Mouse (Mus musculus): Measurements from ENCODE around the gene Nt5dc3. TPM values are rescaled to one million over a fixed set of nuclear protein-coding genes. Genes with fewer than 3 reads are reported as not detected.

Nt5dc3 gene
- polyA plus RNA-seq, 1 experiment, result 8.8 TPM

DNA sequence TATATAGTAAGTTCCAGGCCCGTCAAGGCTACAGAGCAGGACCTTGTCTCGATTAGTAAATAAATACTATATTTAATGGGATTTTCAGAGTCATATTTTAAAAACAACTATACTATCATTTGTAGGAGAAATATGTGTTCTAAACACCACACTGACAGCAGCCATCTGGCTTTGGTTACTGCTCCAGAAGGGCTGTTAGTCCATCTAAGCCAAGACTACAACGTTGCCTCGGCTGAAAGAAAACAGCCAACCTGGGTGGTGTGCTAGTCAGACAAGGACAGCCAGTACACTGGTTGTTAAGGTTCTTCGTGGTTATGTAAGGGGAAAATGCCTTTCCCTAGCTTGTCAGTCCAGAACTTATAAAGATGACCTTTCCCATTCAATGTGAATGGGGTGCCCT is 63.9 kb downstream of the Nt5dc3 start:
- no peaks in the 10 kb centered on the region for H3K9me3 ChIP-seq (replicated peaks; ENCODE audit: control insufficient read depth, insufficient read depth, low read length, poor library complexity, severe bottlenecking)
- H3K9ac ChIP-seq (ENCODE audit: low read depth, poor library complexity, severe bottlenecking), result no peak overlapping the region
- H3K27ac ChIP-seq (ENCODE audit: insufficient read depth, low read length), result no peak overlapping the region
- no peak overlapping the region for H3K4me3 ChIP-seq (ENCODE audit: low read depth, low read length)
- H3K4me1 ChIP-seq (ENCODE audit: control insufficient read depth, insufficient read depth, low read length), result no peaks in the 10 kb centered on the region
- no peaks in the 10 kb centered on the region for H3K27me3 ChIP-seq (ENCODE audit: control insufficient read depth, insufficient read depth, low read length, poor library complexity, severe bottlenecking)
- no peaks in the 10 kb centered on the region for H3K36me3 ChIP-seq (ENCODE audit: control insufficient read depth, insufficient read depth, low read length, poor library complexity, severe bottlenecking)
- TF ChIP-seq POLR2A (IDR thresholded peaks at IDR 0.05; ENCODE audit: insufficient read depth, low read length) (no peak), EP300 (IDR thresholded peaks at IDR 0.05; ENCODE audit: insufficient read depth, low read depth, low read length) (no peak), CTCF (IDR thresholded peaks at IDR 0.05; ENCODE audit: low read depth, low read length) (no peak)

DNA sequence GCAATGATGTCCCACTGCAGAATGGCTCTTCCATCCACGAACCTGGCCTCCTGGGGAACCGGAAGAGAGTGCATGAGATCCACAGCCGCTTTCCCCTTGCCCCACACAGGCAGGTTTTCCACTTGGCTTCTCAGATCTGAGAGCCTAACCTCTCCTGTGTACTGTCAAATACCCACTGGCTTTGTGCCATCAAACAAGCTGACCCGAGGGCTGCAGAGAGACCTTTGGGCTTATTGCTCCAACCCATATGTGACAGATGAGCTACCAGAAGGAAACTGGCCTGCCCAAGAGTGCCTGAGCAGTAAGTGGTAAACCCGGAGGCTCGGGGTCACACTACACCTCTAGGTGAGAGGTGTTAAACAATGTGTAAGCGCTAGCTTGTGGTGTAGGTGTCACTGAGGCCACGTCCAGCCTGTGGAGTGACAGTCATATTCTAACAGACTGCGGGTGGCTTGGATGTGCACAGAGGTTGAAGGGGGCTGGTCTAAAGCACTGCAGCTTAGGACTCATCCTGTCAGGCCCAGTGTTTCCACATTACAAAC is 68.2 kb downstream of the Nt5dc3 start:
- TF ChIP-seq EP300 (IDR thresholded peaks at IDR 0.05; ENCODE audit: insufficient read depth, low read depth, low read length) (no peak), CTCF (IDR thresholded peaks at IDR 0.05; ENCODE audit: low read depth, low read length) (no peak), POLR2A (IDR thresholded peaks at IDR 0.05; ENCODE audit: insufficient read depth, low read length) (no peak)
- Histone ChIP-seq H3K27ac (ENCODE audit: insufficient read depth, low read length) (no peak overlapping the region), H3K9me3 (replicated peaks; ENCODE audit: control insufficient read depth, insufficient read depth, low read length, poor library complexity, severe bottlenecking) (no peaks in the 10 kb centered on the region), H3K9ac (ENCODE audit: low read depth, poor library complexity, severe bottlenecking) (no peak overlapping the region), H3K27me3 (ENCODE audit: control insufficient read depth, insufficient read depth, low read length, poor library complexity, severe bottlenecking) (no peaks in the 10 kb centered on the region), H3K36me3 (ENCODE audit: control insufficient read depth, insufficient read depth, low read length, poor library complexity, severe bottlenecking) (no peaks in the 10 kb centered on the region), H3K4me1 (ENCODE audit: control insufficient read depth, insufficient read depth, low read length) (no peaks in the 10 kb centered on the region), H3K4me3 (ENCODE audit: low read depth, low read length) (no peak overlapping the region)

DNA sequence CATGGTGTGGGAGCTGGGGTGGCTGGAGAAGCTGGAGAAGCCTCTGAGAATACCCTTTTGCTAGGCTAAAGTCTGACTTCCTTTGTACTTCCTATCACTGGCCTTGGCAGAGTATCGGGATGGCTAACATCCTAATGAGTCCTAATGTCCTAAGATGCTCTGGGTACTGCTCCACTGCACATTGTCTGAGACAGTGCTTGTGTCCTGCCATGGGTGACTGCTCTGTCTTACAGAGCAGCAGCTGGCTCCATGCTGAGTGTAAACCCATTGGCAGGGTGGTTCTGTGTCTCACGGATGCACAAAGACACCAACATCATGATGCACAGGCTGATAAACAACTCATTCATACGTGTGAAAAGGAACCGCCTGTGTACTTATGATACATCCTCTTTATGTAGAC is 70.3 kb downstream of the Nt5dc3 start:
- no peaks in the 10 kb centered on the region for H3K9me3 ChIP-seq (replicated peaks; ENCODE audit: control insufficient read depth, insufficient read depth, low read length, poor library complexity, severe bottlenecking)
- no peak overlapping the region for H3K27ac ChIP-seq (ENCODE audit: insufficient read depth, low read length)
- no peaks in the 10 kb centered on the region for H3K27me3 ChIP-seq (ENCODE audit: control insufficient read depth, insufficient read depth, low read length, poor library complexity, severe bottlenecking)
- no peak overlapping the region for H3K9ac ChIP-seq (ENCODE audit: low read depth, poor library complexity, severe bottlenecking)
- no peak for TF ChIP-seq EP300 (IDR thresholded peaks at IDR 0.05; ENCODE audit: insufficient read depth, low read depth, low read length)
- no peak for TF ChIP-seq POLR2A (IDR thresholded peaks at IDR 0.05; ENCODE audit: insufficient read depth, low read length)
- TF ChIP-seq CTCF (IDR thresholded peaks at IDR 0.05; ENCODE audit: low read depth, low read length), result no peak
- no peaks in the 10 kb centered on the region for H3K36me3 ChIP-seq (ENCODE audit: control insufficient read depth, insufficient read depth, low read length, poor library complexity, severe bottlenecking)
- no peaks in the 10 kb centered on the region for H3K4me1 ChIP-seq (ENCODE audit: control insufficient read depth, insufficient read depth, low read length)
- no peak overlapping the region for H3K4me3 ChIP-seq (ENCODE audit: low read depth, low read length)

DNA sequence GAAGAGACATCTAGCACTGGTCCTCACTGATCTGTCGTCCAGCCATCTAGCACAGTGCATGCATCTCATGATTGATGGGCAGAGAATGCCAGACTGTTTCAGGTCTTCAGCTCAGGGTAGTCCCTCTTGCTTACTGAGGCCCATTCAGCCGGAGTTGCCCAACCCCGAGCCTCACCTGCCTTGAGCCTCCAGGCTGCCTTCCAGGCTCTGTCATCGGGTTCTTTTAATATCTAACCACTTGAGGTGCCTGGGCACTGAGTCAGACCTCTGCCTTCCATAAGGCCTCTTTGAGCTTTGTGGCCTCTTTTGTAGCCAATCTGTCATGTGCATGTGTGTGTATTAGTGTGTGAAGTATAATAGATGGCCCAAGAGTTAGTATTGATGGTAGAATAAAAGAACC is 70.7 kb downstream of the Nt5dc3 start:
- H3K9ac ChIP-seq (ENCODE audit: low read depth, poor library complexity, severe bottlenecking), result no peak overlapping the region
- TF ChIP-seq CTCF (IDR thresholded peaks at IDR 0.05; ENCODE audit: low read depth, low read length) (no peak), POLR2A (IDR thresholded peaks at IDR 0.05; ENCODE audit: insufficient read depth, low read length) (no peak), EP300 (IDR thresholded peaks at IDR 0.05; ENCODE audit: insufficient read depth, low read depth, low read length) (no peak)
- no peaks in the 10 kb centered on the region for H3K4me1 ChIP-seq (ENCODE audit: control insufficient read depth, insufficient read depth, low read length)
- no peak overlapping the region for H3K4me3 ChIP-seq (ENCODE audit: low read depth, low read length)
- no peak overlapping the region for H3K27ac ChIP-seq (ENCODE audit: insufficient read depth, low read length)
- no peaks in the 10 kb centered on the region for H3K9me3 ChIP-seq (replicated peaks; ENCODE audit: control insufficient read depth, insufficient read depth, low read length, poor library complexity, severe bottlenecking)
- H3K36me3 ChIP-seq (ENCODE audit: control insufficient read depth, insufficient read depth, low read length, poor library complexity, severe bottlenecking), result no peaks in the 10 kb centered on the region
- H3K27me3 ChIP-seq (ENCODE audit: control insufficient read depth, insufficient read depth, low read length, poor library complexity, severe bottlenecking), result no peaks in the 10 kb centered on the region

DNA sequence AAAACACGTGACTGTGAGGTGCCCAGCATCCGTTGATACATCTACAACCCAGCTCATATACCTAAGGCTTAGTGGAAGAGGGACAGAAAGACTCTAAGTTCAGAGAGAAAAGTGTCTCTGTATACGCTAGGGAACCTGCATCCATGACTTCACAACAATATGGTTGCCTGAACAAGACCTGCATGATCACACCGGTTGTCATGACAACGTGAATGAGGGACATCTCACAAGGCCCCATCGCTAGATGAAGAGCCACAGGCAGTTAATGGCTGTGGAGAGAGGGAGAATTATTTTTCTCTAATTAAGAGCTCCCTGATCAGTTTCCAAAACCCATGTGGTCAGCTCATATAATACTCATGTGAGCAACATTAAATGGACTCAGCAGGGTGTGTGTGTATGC is 73.4 kb downstream of the Nt5dc3 start:
- no peaks in the 10 kb centered on the region for H3K27me3 ChIP-seq (ENCODE audit: control insufficient read depth, insufficient read depth, low read length, poor library complexity, severe bottlenecking)
- TF ChIP-seq EP300 (IDR thresholded peaks at IDR 0.05; ENCODE audit: insufficient read depth, low read depth, low read length) (no peak), CTCF (IDR thresholded peaks at IDR 0.05; ENCODE audit: low read depth, low read length) (no peak), POLR2A (IDR thresholded peaks at IDR 0.05; ENCODE audit: insufficient read depth, low read length) (no peak)

DNA sequence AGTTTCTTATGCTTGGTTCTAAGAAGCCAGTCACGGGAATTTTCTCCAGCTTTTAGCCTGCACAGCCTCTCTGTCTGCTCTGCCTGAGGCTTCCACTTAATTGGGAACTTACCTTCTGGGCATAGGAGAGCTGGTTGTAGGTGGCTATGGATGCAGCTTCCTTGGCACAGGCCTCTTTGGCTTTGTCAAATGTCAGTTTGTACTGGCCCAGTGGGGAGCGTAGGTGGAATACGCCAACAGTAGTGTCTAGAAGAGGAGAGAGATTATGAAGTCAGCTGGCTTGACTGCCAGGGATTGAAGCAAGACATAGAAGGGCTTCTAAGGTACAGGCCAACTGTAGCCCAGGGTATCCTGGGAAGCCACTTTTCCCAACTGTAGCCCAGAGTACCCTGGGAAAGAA is 74.6 kb downstream of the Nt5dc3 start:
- Histone ChIP-seq H3K27me3 (ENCODE audit: control insufficient read depth, insufficient read depth, low read length, poor library complexity, severe bottlenecking) (no peaks in the 10 kb centered on the region), H3K27ac (ENCODE audit: insufficient read depth, low read length) (no peak overlapping the region), H3K4me1 (ENCODE audit: control insufficient read depth, insufficient read depth, low read length) (no peaks in the 10 kb centered on the region), H3K4me3 (ENCODE audit: low read depth, low read length) (no peak overlapping the region), H3K9ac (ENCODE audit: low read depth, poor library complexity, severe bottlenecking) (no peak overlapping the region), H3K36me3 (ENCODE audit: control insufficient read depth, insufficient read depth, low read length, poor library complexity, severe bottlenecking) (no peaks in the 10 kb centered on the region), H3K9me3 (replicated peaks; ENCODE audit: control insufficient read depth, insufficient read depth, low read length, poor library complexity, severe bottlenecking) (no peaks in the 10 kb centered on the region)
- TF ChIP-seq EP300 (IDR thresholded peaks at IDR 0.05; ENCODE audit: insufficient read depth, low read depth, low read length) (no peak), POLR2A (IDR thresholded peaks at IDR 0.05; ENCODE audit: insufficient read depth, low read length) (no peak), CTCF (IDR thresholded peaks at IDR 0.05; ENCODE audit: low read depth, low read length) (no peak)

More for the DNA sequence above, 73.4 kb downstream of the Nt5dc3 start:
- Histone ChIP-seq H3K9ac (ENCODE audit: low read depth, poor library complexity, severe bottlenecking) (no peak overlapping the region), H3K27ac (ENCODE audit: insufficient read depth, low read length) (no peak overlapping the region), H3K9me3 (replicated peaks; ENCODE audit: control insufficient read depth, insufficient read depth, low read length, poor library complexity, severe bottlenecking) (no peaks in the 10 kb centered on the region), H3K4me3 (ENCODE audit: low read depth, low read length) (no peak overlapping the region), H3K36me3 (ENCODE audit: control insufficient read depth, insufficient read depth, low read length, poor library complexity, severe bottlenecking) (no peaks in the 10 kb centered on the region), H3K4me1 (ENCODE audit: control insufficient read depth, insufficient read depth, low read length) (no peaks in the 10 kb centered on the region)
